Mouse (Mus musculus) stomach, adult 2 months (tissue): ENCODE data around the gene 2700081O15Rik. TPM values are rescaled to one million over a fixed set of nuclear protein-coding genes. Genes with fewer than 3 reads are reported as not detected.

Experiments used
- polyA plus RNA-seq: library from polyadenylated mRNA; depleted of rRNA; stranded (reverse); fragments of >200 nt; gene quantifications from 2 replicates; pipeline ENCODE4 v1.2.3, GENCODE M21; 2012; rRNA removed

Gene 2700081O15Rik
- polyA plus RNA-seq: 10.5 and 12.3 TPM in 2 replicates

GRCm38 (mm10) chr19:7416834-7417735 lies at the start of gene 2700081O15Rik:
2700081O15Rik (plus strand) TSS chr19:7417625.

DNA sequence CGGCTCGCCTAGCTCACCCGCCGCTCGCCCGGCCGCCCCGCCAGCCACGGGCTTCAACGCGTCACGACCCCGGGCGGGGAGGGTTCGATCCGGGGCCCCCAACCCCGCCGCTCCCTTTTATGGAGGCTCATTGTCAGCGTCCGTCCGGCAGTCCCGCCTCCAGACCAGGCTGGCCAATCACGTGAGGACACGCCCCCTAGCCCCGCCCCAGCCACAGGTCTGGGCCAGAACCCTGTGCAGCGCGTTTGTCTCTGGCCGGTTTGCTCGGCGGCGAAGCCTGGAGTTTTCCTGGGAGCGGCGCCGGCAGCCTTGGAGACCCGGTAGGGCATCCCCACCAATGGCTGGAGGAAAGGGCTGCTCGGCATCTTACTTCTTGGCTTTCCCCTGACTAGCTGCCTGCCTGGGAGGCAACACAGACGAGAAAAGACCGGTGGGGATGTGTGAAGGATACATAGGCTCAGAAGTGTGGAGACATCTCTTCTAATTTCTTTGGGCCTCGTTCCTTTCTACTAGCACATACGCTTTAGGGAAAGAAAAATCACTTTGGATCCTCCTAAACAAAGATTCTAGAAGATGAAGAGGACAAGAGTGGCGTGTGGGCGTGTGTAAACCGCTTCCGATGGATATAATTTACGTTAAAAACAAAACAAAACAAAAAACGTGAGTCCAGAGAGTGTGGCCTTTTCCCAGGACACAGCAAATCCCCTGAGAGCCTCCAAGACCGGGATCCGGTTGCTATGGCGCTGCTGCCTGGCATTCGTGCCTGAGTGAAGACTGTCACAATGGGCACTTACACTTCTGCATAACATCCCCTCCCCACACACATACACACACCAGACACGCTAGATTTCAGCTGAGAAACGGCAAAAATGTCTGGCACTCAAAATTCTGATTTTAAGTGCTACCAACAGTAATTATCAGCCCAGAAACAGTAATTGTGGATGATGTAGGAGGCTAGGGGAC lies 34.2 kb upstream of the 2700081O15Rik start, which contains the start of gene Spindoc:
Spindoc (minus strand) TSS at position 92 of the 963 bp plus-strand sequence.

Other genes with a start within 250 kb of the 2700081O15Rik start
- gene Otub1, start 211.3 kb upstream of the 2700081O15Rik start, polyA plus RNA-seq: 62.1 and 76.4 TPM in 2 replicates
- 2,106 and 3,736 TPM in 2 replicates for gene Cox8a, start 200.0 kb upstream of the 2700081O15Rik start, polyA plus RNA-seq
- gene Naa40, start 176.4 kb upstream of the 2700081O15Rik start, polyA plus RNA-seq: 9.4 and 9.6 TPM in 2 replicates
- gene Rcor2, start 150.3 kb upstream of the 2700081O15Rik start, polyA plus RNA-seq: 1.8 and 2.2 TPM in 2 replicates
- 107 and 122 TPM in 2 replicates for gene Mark2, start 75.8 kb upstream of the 2700081O15Rik start, polyA plus RNA-seq
- 9.2 and 13.9 TPM in 2 replicates for gene Spindoc, start 34.6 kb upstream of the 2700081O15Rik start, polyA plus RNA-seq
- gene Rtn3, start 65.7 kb downstream of the 2700081O15Rik start, polyA plus RNA-seq: 42.4 and 79.8 TPM in 2 replicates
- 2.2 and 3.9 TPM in 2 replicates for gene Atl3, start 76.4 kb downstream of the 2700081O15Rik start, polyA plus RNA-seq
- 5.0 and 5.6 TPM in 2 replicates for gene Pla2g16, start 139.8 kb downstream of the 2700081O15Rik start, polyA plus RNA-seq
- 5.2 and 6.3 TPM in 2 replicates for gene Lgals12, start 189.6 kb downstream of the 2700081O15Rik start, polyA plus RNA-seq
- gene Hrasls5, start 194.9 kb downstream of the 2700081O15Rik start, polyA plus RNA-seq: 0.39 and 0.48 TPM in 2 replicates